Mouse (Mus musculus) lung, adult 2 months (tissue): ENCODE data around the gene Tep1. TPM values are rescaled to one million over a fixed set of nuclear protein-coding genes. Genes with fewer than 3 reads are reported as not detected.

ENCODE experiments used
- DNase-seq: peaks from one replicate; pipeline ENCODE4 v3.0.0; 2022
- H3K4me1 ChIP-seq: fragments of 200-500 bp; 2 replicates; pipeline ENCODE4 v1.6.1; 2011; ENCODE audit warnings: low read length; ENCODE audit not compliant: control insufficient read depth, insufficient read depth
- H3K4me3 ChIP-seq: fragments of 200-500 bp; replicated peaks from 2 replicates; pipeline ENCODE3; 2011; ENCODE audit warnings: low read depth, mild to moderate bottlenecking, control low read depth, low read length; ENCODE audit errors: extremely low read depth
- CTCF ChIP-seq: fragments of 200-500 bp; IDR thresholded peaks from 2 replicates; pipeline ENCODE4 v1.5.1; 2011; ENCODE audit warnings: mild to moderate bottlenecking, low read length, control low read depth; ENCODE audit not compliant: insufficient read depth
- POLR2A ChIP-seq: fragments of 200-500 bp; IDR thresholded peaks from 2 replicates; pipeline ENCODE4 v1.6.1; 2011; ENCODE audit warnings: low read depth, mild to moderate bottlenecking, control low read depth, low read length, borderline replicate concordance; ENCODE audit errors: extremely low read depth
- WGBS: fragments of 180-500 bp; shearing (Covaris S2); methylation state at CpG from one replicate; pipeline ENCODE4 v1.1.7; 2018; 5-methylcytosine and 5-hydroxymethylcytosine counted together
- polyA plus RNA-seq: library from polyadenylated mRNA; depleted of rRNA; stranded (reverse); fragments of >200 nt; gene quantifications from 2 replicates; pipeline ENCODE4 v1.2.3, GENCODE M21; 2012; rRNA removed

The Tep1 gene
- polyA plus RNA-seq, 1 experiment = 28.6 TPM

DNA sequence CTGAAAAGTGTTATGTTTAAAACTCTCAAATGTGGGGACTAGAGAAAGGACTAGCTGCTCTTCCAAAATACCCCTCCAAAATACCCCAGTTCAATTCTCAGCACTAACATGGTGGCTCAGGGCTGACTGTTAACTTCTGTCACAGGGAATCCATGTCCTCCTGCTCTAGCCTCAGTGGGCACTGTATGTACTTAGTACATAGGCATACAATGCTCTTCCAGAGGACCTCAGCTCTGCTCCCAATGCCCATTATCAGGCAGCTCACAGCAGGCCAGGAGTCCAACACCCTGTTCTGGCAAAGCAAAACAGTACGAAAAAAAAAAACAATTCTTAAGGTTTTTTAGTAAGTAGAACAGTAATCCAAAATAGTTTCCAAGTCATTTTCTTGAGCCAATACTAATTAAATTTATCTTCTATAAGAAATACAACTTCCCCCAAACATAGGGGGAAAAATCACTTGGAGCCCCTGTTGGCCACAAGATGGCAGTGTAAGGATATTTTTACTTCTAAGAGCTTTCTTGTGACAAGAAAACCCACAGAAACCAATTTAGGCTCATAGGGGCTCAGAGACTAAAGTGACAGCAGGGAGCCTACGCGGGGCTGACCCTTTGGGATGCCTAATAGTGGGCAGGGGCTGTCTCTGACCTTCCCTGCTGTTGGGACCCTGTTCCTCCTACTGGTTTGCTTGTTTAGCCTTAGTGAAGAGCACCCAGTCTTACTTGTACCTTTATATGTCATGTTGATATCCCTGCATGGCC is 70.7 kb downstream of the Tep1 start:
- TF ChIP-seq CTCF (no peak), POLR2A (no peak)
- peak; percentile 18 for DNase-seq
- no peak overlapping the region for H3K4me3 ChIP-seq
- no peaks in the 10 kb centered on the region for H3K4me1 ChIP-seq
- 9% methylated on average over 3 of the region's 3 CpGs for WGBS

DNA sequence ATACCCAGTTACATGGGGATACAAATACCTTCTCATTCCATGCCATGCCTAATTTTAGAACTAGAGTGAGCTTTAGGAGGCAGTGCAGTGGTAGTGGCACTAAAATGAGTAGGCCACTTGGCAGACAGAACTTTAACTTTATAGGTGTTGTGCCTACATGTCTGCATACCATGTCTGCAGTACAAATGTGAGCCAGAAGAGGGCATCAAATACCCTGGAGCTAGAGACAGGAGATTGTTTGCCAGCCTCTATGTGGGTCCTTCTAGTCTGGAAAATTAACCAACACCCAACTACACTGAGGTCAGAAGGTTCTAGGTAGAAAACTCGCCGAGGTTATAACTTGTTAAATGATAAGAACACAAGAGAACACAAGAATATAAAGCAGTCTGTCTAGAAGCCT is 71.8 kb downstream of the Tep1 start:
- TF ChIP-seq POLR2A (no peak), CTCF (no peak)
- DNase-seq = no peak
- no peaks in the 10 kb centered on the region for H3K4me1 ChIP-seq
- 50% methylated on average over 2 of the region's 2 CpGs for WGBS
- H3K4me3 ChIP-seq = no peak overlapping the region

DNA sequence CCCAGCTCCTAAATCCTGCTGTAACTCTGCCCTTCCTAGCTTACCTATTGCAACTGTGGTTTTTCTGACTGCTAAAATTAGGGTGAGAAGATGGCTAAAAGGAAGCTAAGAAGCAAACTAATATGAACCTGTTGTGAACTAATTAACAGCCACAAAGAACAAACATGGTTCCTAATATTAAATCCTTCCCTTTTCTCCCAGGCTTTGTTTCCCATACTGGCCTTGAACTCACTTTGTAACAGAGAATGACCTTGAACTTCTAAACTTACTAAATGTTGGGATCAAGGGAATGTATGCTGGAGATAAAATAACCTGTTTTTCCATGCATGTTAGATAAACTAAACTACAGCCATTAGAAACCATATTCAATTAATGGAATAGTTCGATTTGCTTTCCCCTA is 73.9 kb downstream of the Tep1 start:
- DNase-seq = no peak
- Histone ChIP-seq H3K4me3 (no peak overlapping the region), H3K4me1 (no peaks in the 10 kb centered on the region)
- TF ChIP-seq CTCF (no peak), POLR2A (no peak)
- WGBS = 79% methylated on average over 1 of the region's 1 CpGs

DNA sequence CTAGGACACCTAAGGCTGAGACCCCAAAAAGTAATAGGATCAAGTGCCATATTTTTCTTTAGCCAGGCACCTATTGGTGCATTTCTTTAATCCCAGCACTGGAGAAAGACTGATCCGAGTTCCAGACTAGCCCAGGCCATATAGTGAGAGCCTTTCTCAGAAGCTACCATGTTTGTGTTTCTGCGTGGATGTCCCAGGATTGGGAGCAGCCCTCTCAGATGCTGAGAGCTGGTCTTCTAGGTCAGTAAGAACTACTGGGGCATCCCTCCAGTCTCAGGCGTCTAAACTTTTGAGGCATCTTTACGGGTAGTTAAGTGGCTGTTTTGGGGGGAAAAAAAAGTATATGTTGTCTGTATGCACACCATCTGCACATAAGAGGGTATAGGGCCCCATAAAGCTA is 74.4 kb downstream of the Tep1 start:
- WGBS = 87% methylated on average over 4 of the region's 4 CpGs
- no peak for DNase-seq
- no peak overlapping the region for H3K4me3 ChIP-seq
- H3K4me1 ChIP-seq = no peaks in the 10 kb centered on the region
- no peak for TF ChIP-seq CTCF
- no peak for TF ChIP-seq POLR2A

DNA sequence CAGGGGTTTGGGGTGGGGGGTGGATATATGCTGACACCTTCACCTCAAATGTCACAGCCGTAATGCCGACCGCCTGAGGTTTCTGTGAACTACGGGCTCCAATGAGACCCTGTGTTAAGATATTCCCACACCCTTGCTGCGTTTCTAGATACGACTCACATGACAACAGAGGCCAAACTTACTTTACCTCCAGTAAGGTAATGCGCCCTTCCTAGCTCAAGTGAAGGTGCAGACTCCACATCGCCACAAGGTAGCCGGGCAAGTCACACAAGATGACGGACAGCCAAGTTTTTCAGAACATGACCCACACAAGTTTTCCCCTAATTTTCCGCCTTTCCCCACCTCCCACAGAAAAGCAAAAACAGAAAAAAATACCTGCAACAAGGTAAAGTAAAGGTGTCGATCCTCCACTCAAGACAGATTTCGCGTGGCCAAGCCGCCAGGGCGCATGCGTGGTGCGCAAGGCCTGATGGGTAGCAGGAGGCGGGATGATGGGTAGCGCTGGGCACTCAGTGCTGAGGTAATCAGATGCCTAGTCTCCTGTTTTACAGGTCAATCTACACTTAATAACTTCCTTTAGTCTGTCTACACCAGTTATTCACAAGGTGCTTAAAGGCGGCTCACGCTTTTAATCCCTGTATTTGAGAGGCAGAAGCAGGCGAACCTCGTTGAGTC is 75.0 kb downstream of the Tep1 start:
- no peak for DNase-seq
- no peak overlapping the region for H3K4me3 ChIP-seq
- no peaks in the 10 kb centered on the region for H3K4me1 ChIP-seq
- TF ChIP-seq POLR2A (no peak), CTCF (no peak)
- 90% methylated on average over 24 of the region's 24 CpGs for WGBS

DNA sequence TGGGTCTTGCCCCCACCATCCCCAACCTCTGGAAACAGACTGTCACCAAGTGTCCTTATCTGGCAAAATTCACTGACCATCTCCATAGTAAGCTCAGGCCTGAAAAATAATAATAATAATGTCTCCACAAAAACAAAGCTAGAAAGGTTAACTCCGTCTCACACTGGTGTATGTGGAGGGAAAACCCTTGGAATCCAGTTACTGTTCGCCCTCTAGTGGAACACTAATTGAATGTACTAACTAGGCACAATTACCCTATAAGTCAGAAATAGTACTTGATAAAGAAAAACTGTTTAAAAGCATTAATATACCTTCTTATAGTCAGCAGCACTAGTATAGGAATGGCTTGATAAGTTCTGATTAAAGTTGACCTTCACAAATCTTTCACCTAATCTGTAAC is 82.2 kb downstream of the Tep1 start:
- no peaks in the 10 kb centered on the region for H3K4me1 ChIP-seq
- no peak for DNase-seq
- WGBS = 5% methylated on average over 2 of the region's 2 CpGs
- H3K4me3 ChIP-seq = no peak overlapping the region
- no peak for TF ChIP-seq CTCF

DNA sequence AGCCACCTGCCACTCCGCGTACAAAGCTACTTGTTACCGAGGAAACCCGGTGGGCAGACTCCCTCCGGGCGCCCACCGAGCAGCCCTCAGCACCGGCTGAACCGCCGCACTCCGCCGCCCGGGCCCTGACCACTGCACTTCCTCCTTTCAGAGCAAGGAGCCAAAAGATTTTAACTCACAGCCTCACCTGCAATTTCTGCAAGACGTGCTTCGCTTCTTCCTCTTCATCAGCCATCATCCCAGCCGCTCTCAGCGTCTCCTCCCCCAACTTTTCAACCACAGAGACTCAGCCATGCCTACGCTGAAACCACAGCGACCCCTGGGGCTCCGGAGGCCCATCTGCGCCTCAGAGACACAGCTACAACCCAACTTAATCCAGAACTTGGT is 85.1 kb downstream of the Tep1 start, which contains the start of gene Ttc5:
Ttc5 (minus strand) TSS at position 269 of the 387 bp plus-strand sequence.
- TF ChIP-seq POLR2A = peak; percentile 77; the same call in 1 of the 2 replicates
- TF ChIP-seq CTCF = peak; percentile 88
- DNase-seq = peak; percentile 88

DNA sequence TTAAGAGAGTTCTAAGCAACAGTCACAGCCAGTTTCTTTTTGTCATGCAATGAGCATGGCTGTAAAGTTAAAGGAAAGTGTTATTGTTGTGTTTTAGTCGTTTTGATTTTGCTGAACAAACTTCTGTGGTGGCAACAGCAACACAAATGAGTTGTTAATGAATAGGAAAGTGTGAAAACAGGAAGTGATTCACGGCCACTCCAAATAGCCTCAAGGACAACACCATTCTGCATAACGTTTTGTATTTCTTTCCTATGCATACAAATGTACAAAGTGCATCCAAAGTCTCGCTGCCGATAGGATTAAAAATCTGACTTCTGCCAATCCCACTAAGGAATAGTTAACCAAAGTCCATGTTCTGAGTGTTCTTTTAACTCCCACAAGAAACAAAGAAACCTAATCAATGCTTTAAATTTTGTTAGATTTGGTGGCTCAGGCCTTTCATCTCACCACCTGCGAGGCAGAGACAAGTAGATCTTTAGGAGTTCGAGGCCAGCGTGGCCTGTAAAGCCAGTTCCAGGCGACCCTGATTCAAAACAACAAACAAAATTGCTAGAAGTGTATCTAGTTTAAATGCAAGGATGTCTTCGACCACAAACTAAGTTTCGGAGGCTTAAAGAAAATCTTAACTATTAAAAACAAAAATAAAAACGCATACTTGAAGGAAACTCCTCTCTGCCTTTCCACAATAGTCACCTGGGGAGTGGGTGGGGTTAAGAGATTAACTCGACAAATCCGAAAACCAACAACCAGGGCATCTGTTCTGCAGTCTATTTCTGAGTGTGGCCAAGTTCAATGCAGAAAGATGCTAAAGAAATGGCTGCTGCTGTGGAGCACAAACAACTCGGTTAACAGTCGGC is 85.7 kb downstream of the Tep1 start:
- peak overlapping the region; percentile 85 for H3K4me3 ChIP-seq
- no peaks in the 10 kb centered on the region for H3K4me1 ChIP-seq
- WGBS = 13% methylated on average over 16 of the region's 16 CpGs
- DNase-seq = no peak
- TF ChIP-seq POLR2A (no peak), CTCF (no peak)

More for the DNA sequence above, 85.1 kb downstream of the Tep1 start, which contains the start of gene Ttc5:
- Histone ChIP-seq H3K4me3 (peak within 1 kb of the TSS; percentile 85), H3K4me1 (no peaks in the 10 kb centered on the region)
- WGBS = under 1% methylated on average over 21 of the region's 21 CpGs

DNA sequence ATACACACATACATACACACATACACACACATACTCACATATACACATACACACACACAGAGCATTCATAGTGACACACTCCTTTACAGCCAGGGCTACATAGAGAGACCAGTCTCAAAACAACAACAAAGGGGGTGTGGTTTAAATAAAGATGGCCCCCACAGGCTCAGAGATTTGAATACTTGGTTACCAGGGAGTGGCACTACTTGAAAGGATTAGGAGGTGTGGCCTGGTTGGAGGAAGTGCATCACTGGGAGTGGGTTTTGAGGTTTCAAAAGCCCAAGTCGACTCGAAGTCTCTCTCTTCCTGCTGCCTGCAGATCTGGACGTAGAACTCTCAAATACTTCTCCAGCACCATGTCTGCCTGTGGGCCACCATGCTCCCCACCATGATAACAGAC is 88.2 kb downstream of the Tep1 start:
- WGBS = 92% methylated on average over 3 of the region's 3 CpGs
- no peak for TF ChIP-seq CTCF
- TF ChIP-seq POLR2A = no peak
- no peak for DNase-seq
- no peaks in the 10 kb centered on the region for H3K4me1 ChIP-seq
- H3K4me3 ChIP-seq = no peak overlapping the region

Other genes with a start within 250 kb of the Tep1 start
- not detected in 2 replicates for gene Olfr745, start 231.2 kb downstream of the Tep1 start, polyA plus RNA-seq
- not detected in 2 replicates for gene Olfr746, start 223.5 kb downstream of the Tep1 start, polyA plus RNA-seq
- gene Olfr747, start 177.4 kb downstream of the Tep1 start, polyA plus RNA-seq = not detected in 2 replicates
- not detected in 2 replicates for gene Olfr748, start 163.2 kb downstream of the Tep1 start, polyA plus RNA-seq
- gene Olfr749, start 125.5 kb downstream of the Tep1 start, polyA plus RNA-seq = not detected in 2 replicates
- 22.4 and 32.2 TPM in 2 replicates for gene Ttc5, start 85.0 kb downstream of the Tep1 start, polyA plus RNA-seq
- gene Ccnb1ip1, start 62.8 kb downstream of the Tep1 start, polyA plus RNA-seq = not detected in 2 replicates
- gene Parp2, start 62.7 kb downstream of the Tep1 start, polyA plus RNA-seq = 9.6 and 17.4 TPM in 2 replicates
- gene Klhl33, start 26.9 kb upstream of the Tep1 start, polyA plus RNA-seq = 1.4 and 3.7 TPM in 2 replicates
- 104 and 122 TPM in 2 replicates for gene Osgep, start 54.3 kb upstream of the Tep1 start, polyA plus RNA-seq
- 12.0 and 23.2 TPM in 2 replicates for gene Apex1, start 54.4 kb upstream of the Tep1 start, polyA plus RNA-seq
- 99.1 and 111 TPM in 2 replicates for gene Pip4p1, start 60.3 kb upstream of the Tep1 start, polyA plus RNA-seq
- 35.3 and 37.0 TPM in 2 replicates for gene Pnp, start 60.5 kb upstream of the Tep1 start, polyA plus RNA-seq
- 20.3 and 46.2 TPM in 2 replicates for gene Gm49342, start 74.0 kb upstream of the Tep1 start, polyA plus RNA-seq
- 0.97 and 1.1 TPM in 2 replicates for gene Pnp2, start 85.4 kb upstream of the Tep1 start, polyA plus RNA-seq
- gene Rnase10, start 137.2 kb upstream of the Tep1 start, polyA plus RNA-seq = 0.14 TPM in 1 of 2 replicates, not detected in the other
- gene Rnase9, start 171.3 kb upstream of the Tep1 start, polyA plus RNA-seq = not detected in 2 replicates
- gene Rnase11, start 179.6 kb upstream of the Tep1 start, polyA plus RNA-seq = not detected in 2 replicates
- gene Rnase12, start 187.1 kb upstream of the Tep1 start, polyA plus RNA-seq = not detected in 2 replicates
- gene Olfr750, start 203.9 kb upstream of the Tep1 start, polyA plus RNA-seq = 3.1 and 3.6 TPM in 2 replicates
- gene Rnase4, start 220.5 kb upstream of the Tep1 start, polyA plus RNA-seq = 581 and 650 TPM in 2 replicates
- gene Ang, start 220.6 kb upstream of the Tep1 start, polyA plus RNA-seq = 61.7 and 72.5 TPM in 2 replicates
- 0.08 TPM in 1 of 2 replicates, not detected in the other for gene Eddm3b, start 243.9 kb upstream of the Tep1 start, polyA plus RNA-seq